Mouse (Mus musculus) midbrain, embryonic 16.5 days (tissue): ENCODE results near the gene Ar. TPM values are rescaled to one million over a fixed set of nuclear protein-coding genes. Genes with fewer than 3 reads are reported as not detected.
A peak's percentile ranks its signal among the peaks of the same experiment; 100 is the strongest.

Experiments
- ATAC-seq: fragments of 200-750 bp; cut with Nextera tagmentation; 2 replicates; pipeline ENCODE4 v1.8.0; 2017; ENCODE audit warnings: moderate TSS enrichment
- H3K27ac ChIP-seq: fragments of 300-500 bp; sonication (generic); 2 replicates; pipeline ENCODE4 v1.5.1; 2014; ENCODE audit warnings: mild to moderate bottlenecking, low read length, mixed read lengths
- H3K27me3 ChIP-seq: fragments of 300-500 bp; sonication (generic); 2 replicates; pipeline ENCODE4 v1.6.1; 2014; ENCODE audit warnings: low read depth, low read length, mixed read lengths; ENCODE audit not compliant: control insufficient read depth, insufficient read depth
- H3K36me3 ChIP-seq: fragments of 300-500 bp; sonication (generic); 2 replicates; pipeline ENCODE4 v1.6.1; 2014; ENCODE audit warnings: mild to moderate bottlenecking, low read length, moderate library complexity, mixed read lengths; ENCODE audit not compliant: control insufficient read depth, insufficient read depth
- H3K4me1 ChIP-seq: fragments of 300-500 bp; sonication (generic); 2 replicates; pipeline ENCODE4 v1.6.1; 2014; ENCODE audit warnings: mild to moderate bottlenecking, low read length, mixed read lengths; ENCODE audit not compliant: control insufficient read depth, insufficient read depth
- H3K4me2 ChIP-seq: fragments of 300-500 bp; sonication (generic); 2 replicates; pipeline ENCODE4 v1.6.1; 2014; ENCODE audit warnings: mild to moderate bottlenecking, low read length, mixed read lengths
- H3K4me3 ChIP-seq: fragments of 300-500 bp; sonication (generic); 2 replicates; pipeline ENCODE4 v1.5.1; 2014; ENCODE audit warnings: low read depth, mild to moderate bottlenecking, low read length, moderate library complexity, mixed read lengths
- H3K9ac ChIP-seq: fragments of 300-500 bp; sonication (generic); 2 replicates; pipeline ENCODE4 v1.6.1; 2014; ENCODE audit warnings: low read depth, low read length, mixed read lengths
- H3K9me3 ChIP-seq: fragments of 300-500 bp; sonication (generic); replicated peaks from 2 replicates; pipeline ENCODE4 v1.6.1; 2014; ENCODE audit warnings: mild to moderate bottlenecking, low read length, mixed read lengths; ENCODE audit not compliant: control insufficient read depth, poor library complexity, severe bottlenecking
- WGBS: fragments of 180-500 bp; shearing (Covaris S2); extraction: QIAGEN DNeasy Blood & Tissue Kit; methylation state at CpG from one replicate; pipeline ENCODE4 v1.1.7; 2014; 5-methylcytosine and 5-hydroxymethylcytosine counted together
- polyA plus RNA-seq: library from polyadenylated mRNA; unstranded; fragments of >200 nt; fragmentation: Nextera tagmentation; extraction: Ambion mirVana; gene quantifications from 2 replicates; pipeline ENCODE4 v1.2.1, GENCODE M21; 2015

Ar gene
- 0.15 and 0.19 TPM in 2 replicates for polyA plus RNA-seq

GRCm38 (mm10) chrX:98148531-98149342 is at the start of gene Ar:
Gene Ar (plus strand): TSS chrX:98148769.
- Histone ChIP-seq H3K4me2 (peak within 1 kb of the TSS; percentile 81), H3K36me3 (no peaks in the 10 kb centered on the region), H3K9ac (peak within 1 kb of the TSS; percentile 52; the same call in 1 of the 2 replicates), H3K27ac (no peak within 1 kb of the TSS), H3K4me3 (peak within 1 kb of the TSS; percentile 46), H3K27me3 (peaks cover 7% of the 10 kb centered on the region), H3K9me3 (no peaks in the 10 kb centered on the region), H3K4me1 (peaks cover 5% of the 10 kb centered on the region; the same call in 1 of the 2 replicates)
- ATAC-seq = peak; percentile 49; the same call in 1 of the 2 replicates
- 25% methylated on average over 20 of the region's 27 CpGs for WGBS

GRCm38 (mm10) chrX:98149724-98150392 is 1.3 kb downstream of the Ar start:
- Histone ChIP-seq H3K27ac (no peak overlapping the region), H3K4me1 (peaks cover 5% of the 10 kb centered on the region; the same call in 1 of the 2 replicates), H3K4me3 (peak overlapping the region; percentile 46), H3K36me3 (no peaks in the 10 kb centered on the region), H3K9ac (peak overlapping the region; percentile 52; the same call in 1 of the 2 replicates), H3K4me2 (peak overlapping the region; percentile 81), H3K27me3 (peaks cover 7% of the 10 kb centered on the region), H3K9me3 (no peaks in the 10 kb centered on the region)
- ATAC-seq = peak; percentile 68
- whole genome bisulfite sequencing = 19% methylated on average over 22 of the region's 30 CpGs

GRCm38 (mm10) chrX:98150393-98151119 is 2.0 kb downstream of the Ar start:
- ATAC-seq = peak; percentile 76
- Histone ChIP-seq H3K4me3 (peak overlapping the region; percentile 46), H3K27me3 (peaks cover 7% of the 10 kb centered on the region), H3K9me3 (no peaks in the 10 kb centered on the region), H3K4me2 (peak overlapping the region; percentile 81), H3K36me3 (no peaks in the 10 kb centered on the region), H3K27ac (no peak overlapping the region), H3K4me1 (peaks cover 5% of the 10 kb centered on the region; the same call in 1 of the 2 replicates), H3K9ac (0 out of 2 replicates have a peak overlapping the region, but pooled peaks have one; percentile 52)
- WGBS = 27% methylated on average over 33 of the region's 33 CpGs

GRCm38 (mm10) chrX:98189759-98190158 is 41.2 kb downstream of the Ar start:
- no peak for ATAC-seq
- no peaks in the 10 kb centered on the region for H3K27me3 ChIP-seq
- no peaks in the 10 kb centered on the region for H3K9me3 ChIP-seq
- H3K4me3 ChIP-seq = no peak overlapping the region
- H3K4me1 ChIP-seq = no peaks in the 10 kb centered on the region
- no peaks in the 10 kb centered on the region for H3K36me3 ChIP-seq
- H3K9ac ChIP-seq = no peak overlapping the region
- H3K27ac ChIP-seq = no peak overlapping the region
- no peak overlapping the region for H3K4me2 ChIP-seq

- Histone ChIP-seq H3K4me1 (no peaks in the 10 kb centered on the region), H3K27me3 (no peaks in the 10 kb centered on the region), H3K4me2 (no peak overlapping the region), H3K36me3 (no peaks in the 10 kb centered on the region), H3K4me3 (no peak overlapping the region), H3K9ac (no peak overlapping the region), H3K27ac (no peak overlapping the region), H3K9me3 (no peaks in the 10 kb centered on the region)
- 50% methylated on average over 3 of the region's 3 CpGs for WGBS
- ATAC-seq = no peak
Observed at GRCm38 (mm10) chrX:98205766-98206165, 57.2 kb downstream of the Ar start.

- Histone ChIP-seq H3K27me3 (no peaks in the 10 kb centered on the region), H3K27ac (no peak overlapping the region), H3K4me1 (no peaks in the 10 kb centered on the region), H3K36me3 (no peaks in the 10 kb centered on the region), H3K9ac (no peak overlapping the region), H3K9me3 (no peaks in the 10 kb centered on the region), H3K4me3 (no peak overlapping the region), H3K4me2 (no peak overlapping the region)
- WGBS = 75% methylated on average over 4 of the region's 4 CpGs
- no peak for ATAC-seq
Observed at GRCm38 (mm10) chrX:98207166-98207565, 58.6 kb downstream of the Ar start.

- Histone ChIP-seq H3K36me3 (no peaks in the 10 kb centered on the region), H3K9me3 (no peaks in the 10 kb centered on the region), H3K27ac (no peak overlapping the region), H3K4me1 (no peaks in the 10 kb centered on the region), H3K9ac (no peak overlapping the region), H3K4me3 (no peak overlapping the region), H3K4me2 (no peak overlapping the region), H3K27me3 (no peaks in the 10 kb centered on the region)
- WGBS = 60% methylated on average over 1 of the region's 1 CpGs
- ATAC-seq = no peak
Observed at GRCm38 (mm10) chrX:98216103-98216502, 67.5 kb downstream of the Ar start.

GRCm38 (mm10) chrX:98239011-98239410 is 90.4 kb downstream of the Ar start:
- Histone ChIP-seq H3K9me3 (no peaks in the 10 kb centered on the region), H3K27ac (no peak overlapping the region), H3K27me3 (no peaks in the 10 kb centered on the region), H3K4me1 (no peaks in the 10 kb centered on the region), H3K4me2 (no peak overlapping the region), H3K4me3 (no peak overlapping the region), H3K9ac (no peak overlapping the region), H3K36me3 (no peaks in the 10 kb centered on the region)
- WGBS = 81% methylated on average over 4 of the region's 4 CpGs
- no peak for ATAC-seq
